Mouse (Mus musculus) mature B cell (primary cell): ENCODE results near the gene Mrtfb.

ENCODE experiments used
- in situ Hi-C: fragments of 300-500 bp; cut with MboI; formaldehyde crosslinking; loops from 2 replicates; pipeline ENCODE4 v1.14.3; 2019

Mrtfb gene

DNA sequence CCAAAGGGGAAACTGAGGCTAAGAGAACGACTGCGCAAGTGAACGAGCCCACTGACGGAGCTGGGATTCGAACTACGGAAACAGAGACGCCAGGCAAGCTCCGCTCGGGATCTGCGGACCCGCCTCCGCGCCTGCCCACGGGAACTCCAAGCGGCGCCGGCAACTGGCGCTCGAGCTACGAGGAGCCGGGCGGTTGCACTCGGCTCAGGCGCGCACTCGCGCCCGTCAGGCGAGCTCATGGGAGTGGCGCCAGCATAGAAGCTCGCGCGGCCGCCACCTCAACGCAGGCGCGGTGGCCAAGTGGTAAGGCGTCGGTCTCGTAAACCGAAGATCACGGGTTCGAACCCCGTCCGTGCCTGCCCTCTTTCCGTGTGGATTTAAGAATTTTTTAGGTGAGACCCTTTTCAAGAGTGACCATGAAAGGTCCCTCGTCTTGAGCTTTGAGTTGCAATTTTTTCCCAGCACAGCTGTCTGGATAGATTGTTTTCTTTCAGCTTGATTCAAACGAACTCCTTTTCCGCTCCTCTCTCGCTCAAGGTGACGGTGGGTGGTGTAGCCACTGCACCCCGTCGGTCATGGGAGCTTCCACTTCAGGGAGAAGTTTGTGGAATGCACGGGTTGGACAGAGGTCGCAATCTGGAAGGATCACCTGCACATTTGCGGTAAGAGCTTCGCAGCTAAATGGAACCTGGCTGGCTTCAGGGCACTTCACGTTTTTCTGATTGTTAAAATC, 180.9 kb downstream of the Mrtfb start:
- in situ Hi-C loops = loop anchor here (10.0 kb wide), 1 partner anchor 282 kb away; no protein-coding TSS in a partner anchor

DNA sequence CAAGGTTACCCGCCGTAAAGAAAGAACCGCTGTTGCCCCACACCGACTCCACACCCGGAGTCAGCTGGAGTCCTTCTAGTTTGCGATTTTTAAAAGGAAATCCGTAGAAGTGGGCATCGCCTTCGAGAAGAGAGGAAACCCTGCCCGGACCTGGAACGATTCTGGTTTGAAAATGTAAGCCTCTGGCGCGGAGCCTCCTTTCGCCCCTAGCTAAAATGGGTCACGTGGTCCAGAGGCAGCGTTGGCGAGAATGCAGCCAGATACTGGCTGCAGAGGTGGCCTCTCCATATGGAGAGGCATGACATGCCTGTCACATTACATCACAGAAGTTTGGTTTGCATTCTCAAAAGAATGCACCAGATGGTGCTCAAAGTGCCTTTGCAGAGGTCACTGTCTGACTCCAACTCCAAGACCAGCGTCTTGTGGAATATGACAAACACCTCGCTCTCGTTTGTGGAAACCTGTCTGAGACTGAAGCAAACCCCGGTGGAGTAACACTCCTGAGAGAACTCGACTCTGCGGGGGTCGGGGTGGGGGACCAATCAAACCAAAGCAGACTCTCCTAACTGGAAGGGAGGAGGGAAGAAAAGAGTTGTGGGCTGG, 181.6 kb downstream of the Mrtfb start:
- in situ Hi-C loops = loop anchor here (10.0 kb wide), 1 partner anchor 283 kb away; no protein-coding TSS in a partner anchor

DNA sequence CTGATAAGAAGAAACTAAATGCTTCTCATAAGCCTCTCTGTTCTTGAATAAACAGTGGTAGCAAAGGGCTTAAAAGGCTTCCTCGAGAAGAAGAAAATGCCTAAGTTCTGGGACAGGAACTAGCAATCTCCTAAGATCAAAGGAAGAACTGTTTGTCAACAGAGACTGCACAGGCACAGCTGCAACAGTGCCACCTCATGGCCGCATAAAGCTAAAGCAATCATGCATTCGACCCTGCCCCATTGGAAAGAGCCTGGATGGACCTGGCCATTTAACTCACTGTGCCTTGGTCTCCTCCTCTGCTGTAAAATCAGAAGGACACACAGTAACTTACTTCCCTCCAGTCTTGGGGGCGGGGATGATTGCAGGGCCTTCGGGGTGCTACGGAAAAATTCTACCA, 184.2 kb downstream of the Mrtfb start:
- in situ Hi-C loops = no loop called here

DNA sequence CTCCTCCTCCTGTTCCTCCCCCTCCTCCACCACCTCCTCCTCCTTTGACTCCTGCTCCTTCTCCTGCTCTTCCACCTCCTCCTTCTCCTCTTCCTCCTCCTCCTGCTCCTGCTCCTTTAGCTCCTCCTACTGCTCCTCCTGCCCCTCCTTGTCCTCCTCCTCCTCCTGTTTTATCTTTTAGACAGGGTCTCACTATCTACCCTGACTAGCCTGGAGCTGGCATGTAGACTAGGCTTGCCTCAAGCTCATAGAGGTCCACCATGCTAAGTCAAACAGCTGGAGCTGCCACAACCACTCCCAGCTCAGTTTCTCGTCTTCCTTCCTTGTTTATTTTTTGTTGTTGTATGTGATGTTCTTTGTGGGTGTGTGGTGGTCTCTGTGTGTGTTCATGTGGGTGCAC, 187.5 kb downstream of the Mrtfb start:
- in situ Hi-C loops = no loop called here

DNA sequence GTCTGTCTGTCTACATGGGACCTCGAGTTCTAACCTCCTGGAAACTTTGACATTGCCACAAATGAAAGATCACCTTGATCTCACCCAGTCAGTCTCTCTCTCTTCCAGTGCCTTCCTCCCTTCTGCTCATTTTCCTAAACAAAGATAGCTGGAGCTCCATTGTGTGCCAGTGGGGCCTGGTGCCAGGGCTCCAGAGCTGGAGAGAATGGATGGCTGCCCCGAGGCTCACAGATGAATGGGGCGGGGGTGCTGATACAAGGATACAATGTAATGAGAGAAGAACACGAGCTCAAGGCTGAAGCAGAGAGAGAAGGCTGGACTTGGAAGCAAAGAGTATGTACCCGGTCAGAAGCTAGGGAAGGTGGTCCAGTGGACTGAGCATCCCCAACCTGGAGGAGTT, 189.2 kb downstream of the Mrtfb start:
- in situ Hi-C loops = no loop called here

- in situ Hi-C loops = no loop called here
These were observed 190.2 kb downstream of the Mrtfb start for GRCm38 (mm10) chr16:13446488-13446887.

- in situ Hi-C loops = no loop called here
These were observed 190.6 kb downstream of the Mrtfb start for GRCm38 (mm10) chr16:13446971-13447283.

- in situ Hi-C loops = no loop called here
These were observed 191.2 kb downstream of the Mrtfb start for GRCm38 (mm10) chr16:13447284-13448050.

DNA sequence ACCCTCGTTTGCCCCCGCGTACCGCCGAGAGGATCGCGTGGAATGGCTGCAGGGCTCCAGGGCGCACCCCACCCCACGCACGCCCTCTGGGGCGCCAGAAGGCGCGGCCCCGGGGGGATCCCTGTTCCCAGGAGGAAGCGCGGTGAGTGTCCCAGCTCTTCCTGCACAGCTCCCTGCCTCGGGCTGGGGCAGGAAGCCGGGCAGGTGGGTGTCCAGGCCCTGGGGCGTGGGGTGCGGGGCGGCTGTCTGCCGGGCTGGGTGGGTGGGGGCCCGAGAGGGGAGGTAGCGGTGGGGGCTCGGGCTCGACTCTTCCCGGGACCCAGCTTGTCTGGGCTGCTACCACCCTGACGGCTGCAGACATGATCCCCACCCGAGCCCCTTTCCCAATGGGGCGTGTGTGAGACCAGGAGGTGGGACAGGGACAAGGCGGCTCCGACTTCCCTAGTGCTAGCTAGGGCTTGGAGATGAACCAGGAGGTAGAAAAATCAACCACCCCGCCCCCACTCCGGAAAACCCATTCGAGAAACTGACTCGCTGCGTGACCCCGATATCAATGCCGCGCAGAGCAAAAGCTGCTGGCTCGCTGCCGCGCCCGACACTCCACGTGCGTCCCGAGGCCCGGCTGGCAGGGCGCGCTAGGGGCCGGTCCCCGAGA, 191.9 kb downstream of the Mrtfb start:
- in situ Hi-C loops = no loop called here

- in situ Hi-C loops = no loop called here
These were observed 192.4 kb downstream of the Mrtfb start for GRCm38 (mm10) chr16:13448706-13449090.

- in situ Hi-C loops = no loop called here
These were observed 193.2 kb downstream of the Mrtfb start for GRCm38 (mm10) chr16:13449491-13449890.

GRCm38 (mm10) chr16:13450831-13451230, 194.6 kb downstream of the Mrtfb start:
- in situ Hi-C loops = no loop called here

DNA sequence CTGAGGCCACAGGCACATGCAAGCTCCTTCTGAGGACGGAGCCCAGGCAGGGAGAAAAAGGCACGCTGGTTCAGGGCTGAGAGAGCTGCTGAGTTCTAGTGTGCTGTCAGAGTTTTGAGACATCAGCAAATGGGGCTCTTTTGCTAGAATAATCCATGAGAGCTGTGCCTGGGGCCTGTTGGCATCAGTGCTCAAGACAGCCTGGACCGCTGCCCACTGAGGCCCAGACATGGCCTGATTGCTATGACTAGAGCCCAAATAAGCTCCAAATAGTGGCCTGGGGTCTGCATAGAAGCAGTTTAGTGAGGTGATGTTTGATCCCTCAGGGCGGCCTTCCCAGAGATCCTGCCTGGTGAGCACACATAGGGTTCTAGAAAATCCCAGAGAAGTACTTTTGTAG, 195.7 kb downstream of the Mrtfb start:
- in situ Hi-C loops = no loop called here

- in situ Hi-C loops = no loop called here
These were observed 196.4 kb downstream of the Mrtfb start for GRCm38 (mm10) chr16:13452661-13453060.

DNA sequence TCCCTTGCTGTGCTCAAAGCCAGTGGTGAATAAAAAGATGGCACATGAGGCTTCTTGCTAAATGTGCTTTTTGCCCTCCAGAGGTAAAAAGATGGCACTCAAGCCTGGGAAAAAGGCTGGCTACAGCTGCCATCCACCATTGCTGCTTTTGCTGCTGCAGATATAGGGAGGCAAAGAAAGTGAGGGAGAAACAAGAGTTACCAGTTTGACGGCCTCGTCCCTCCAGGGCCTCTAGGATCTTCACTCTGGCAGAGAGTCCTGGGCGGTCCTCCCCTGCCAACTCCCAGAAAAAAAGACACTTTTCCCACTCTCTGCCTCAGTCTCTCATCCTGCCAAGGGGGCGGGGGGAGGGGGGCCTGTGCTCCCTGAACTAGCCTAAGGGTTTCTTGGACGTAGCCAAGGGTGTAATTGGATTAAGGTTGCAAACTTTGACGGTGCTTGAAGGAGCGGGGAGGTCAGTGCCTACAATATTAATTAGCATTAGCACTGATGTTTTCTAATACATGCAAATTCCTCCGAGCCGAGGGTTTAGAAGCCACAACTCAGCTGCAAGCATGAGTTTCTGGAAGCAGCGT, 197.8 kb downstream of the Mrtfb start:
- in situ Hi-C loops = no loop called here

- in situ Hi-C loops = no loop called here
These were observed 199.3 kb downstream of the Mrtfb start for GRCm38 (mm10) chr16:13455560-13455959.

DNA sequence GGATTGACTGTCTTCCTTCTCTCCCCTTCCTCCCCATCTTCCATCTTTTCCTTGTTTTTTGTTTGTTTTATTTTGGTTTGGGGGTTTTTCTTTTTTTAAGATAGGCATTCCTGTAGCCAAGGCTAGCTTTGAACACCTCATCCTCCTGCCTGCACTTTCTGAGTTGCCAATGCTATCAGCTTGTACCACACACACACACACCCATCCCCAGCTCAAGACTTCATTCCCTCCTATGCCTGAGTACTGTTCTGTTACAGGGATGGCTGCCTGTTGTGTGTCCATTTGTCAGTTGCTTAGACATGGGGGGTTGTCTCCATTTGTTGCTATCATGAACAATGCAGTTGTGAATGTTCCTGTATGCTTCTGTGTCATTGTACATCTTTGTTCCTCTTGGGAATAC, 202.3 kb downstream of the Mrtfb start:
- in situ Hi-C loops = no loop called here

- in situ Hi-C loops = no loop called here
These were observed 203.8 kb downstream of the Mrtfb start for GRCm38 (mm10) chr16:13460071-13460470.

DNA sequence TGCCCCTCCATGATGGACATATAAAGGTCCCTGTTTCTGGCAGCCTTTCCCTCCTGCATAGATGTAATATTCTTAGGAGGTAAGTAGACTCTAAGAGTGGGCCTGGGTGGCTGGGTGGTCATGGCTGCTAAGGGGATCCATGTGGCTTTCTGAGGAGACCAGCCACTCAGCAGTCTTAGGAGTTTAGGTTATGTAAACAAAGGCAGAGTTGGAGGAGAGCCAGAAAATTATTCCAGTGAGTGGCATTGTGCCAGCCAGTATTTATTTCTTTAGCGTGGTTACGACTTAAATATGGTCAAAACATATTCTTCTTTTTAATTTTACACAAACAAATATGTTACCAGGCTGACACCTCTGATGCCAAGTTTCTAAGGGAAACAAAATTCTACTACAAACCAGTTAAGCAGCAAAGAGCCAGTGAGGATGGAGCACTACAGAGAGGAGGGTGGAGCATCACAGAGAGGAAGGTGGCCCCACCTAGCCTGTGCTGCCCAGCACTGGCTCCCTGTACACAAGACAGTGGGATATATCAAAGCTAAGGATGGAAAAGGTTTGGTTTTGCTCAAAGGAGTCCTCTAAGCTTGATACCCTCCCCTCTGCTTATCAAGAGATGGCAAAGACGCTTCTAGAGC, 204.6 kb downstream of the Mrtfb start:
- in situ Hi-C loops = no loop called here

- in situ Hi-C loops = no loop called here
These were observed 208.4 kb downstream of the Mrtfb start for GRCm38 (mm10) chr16:13464662-13465061.
